Mouse (Mus musculus): ENCODE data around the gene Gimap1.

Gimap1 gene

DNA sequence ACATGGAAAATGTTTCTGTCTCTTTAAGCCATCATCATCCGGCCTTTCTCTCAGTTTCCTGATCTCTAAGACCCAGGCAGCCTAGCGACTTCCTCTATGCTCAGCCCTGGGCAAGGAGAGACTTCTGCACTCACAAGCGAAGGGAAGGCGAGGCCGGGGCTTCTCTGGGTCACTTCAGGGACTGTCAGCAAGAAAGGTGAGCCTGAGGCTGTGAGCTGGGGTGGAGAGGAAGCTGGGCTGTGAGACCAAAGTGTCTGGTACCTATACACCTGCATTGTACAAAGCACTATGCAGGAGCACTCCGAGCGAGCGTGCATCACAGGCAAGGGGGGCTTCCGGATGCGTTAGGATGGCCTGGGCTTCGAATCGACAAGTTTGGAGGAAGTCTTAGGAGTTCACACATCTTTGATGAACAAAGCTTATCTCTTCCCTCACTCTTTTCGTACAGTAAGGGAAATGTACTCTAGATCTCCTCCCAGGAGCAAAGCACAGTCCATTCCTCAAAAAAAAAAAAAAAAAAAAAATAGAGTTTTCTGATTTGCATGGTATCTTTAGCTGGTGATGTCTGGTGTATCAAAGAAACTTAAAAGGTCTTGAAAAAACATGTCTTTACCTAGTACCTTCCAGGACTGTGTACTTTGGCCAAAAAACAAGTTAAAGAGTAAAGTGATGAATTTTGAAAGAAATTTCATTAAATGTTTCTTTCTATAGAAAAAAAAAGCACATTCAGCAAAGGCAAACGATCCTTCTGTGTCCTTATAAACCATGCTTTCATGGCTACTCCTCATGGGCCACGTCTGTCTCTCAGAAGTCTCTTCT is at the start of gene Gimap1:
Gene Gimap1, plus strand, starts transcription at position 94 of the 819 bp plus-strand sequence.
- peak; percentile 69 to 80 for DNase-seq

DNA sequence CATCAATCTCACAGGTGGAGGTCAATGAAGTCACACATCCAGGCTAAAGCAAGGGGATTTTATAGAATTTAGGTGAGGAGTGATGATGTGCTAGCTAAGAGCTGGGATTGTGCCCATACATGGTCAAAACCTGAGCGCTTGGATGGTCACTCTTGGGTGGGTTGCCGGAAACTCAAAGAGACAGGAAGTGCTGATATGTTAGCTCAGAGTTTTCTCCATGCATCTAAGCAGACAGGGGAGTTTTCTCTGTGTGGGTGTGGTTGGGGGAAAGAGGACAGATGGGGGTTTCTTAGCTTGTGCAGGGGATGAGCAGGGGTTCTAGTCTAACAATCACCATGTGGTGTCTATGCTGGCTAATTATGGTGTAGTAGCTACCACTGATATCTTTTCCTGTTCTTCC is 49.5 kb upstream of the Gimap1 start:
- DNase-seq = no peak

DNA sequence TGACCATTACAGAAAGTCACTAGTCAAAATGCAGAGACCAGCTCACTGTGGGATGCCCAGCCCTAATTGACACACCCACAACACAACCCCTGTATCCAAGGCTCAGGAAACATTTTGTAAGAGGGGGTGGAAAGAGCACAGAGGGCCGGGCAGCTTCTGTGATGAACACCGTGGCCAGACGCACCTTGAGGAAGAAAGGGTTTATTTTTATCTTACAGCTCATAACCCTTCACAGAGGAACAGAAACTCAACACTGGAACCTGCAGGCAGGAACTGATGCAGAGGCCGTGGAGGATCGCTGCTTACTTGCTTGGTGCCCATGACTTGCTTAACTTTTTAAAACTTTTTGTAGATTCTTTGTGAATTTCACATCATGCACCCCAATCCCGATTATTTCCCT is 45.9 kb upstream of the Gimap1 start:
- no peak for DNase-seq

DNA sequence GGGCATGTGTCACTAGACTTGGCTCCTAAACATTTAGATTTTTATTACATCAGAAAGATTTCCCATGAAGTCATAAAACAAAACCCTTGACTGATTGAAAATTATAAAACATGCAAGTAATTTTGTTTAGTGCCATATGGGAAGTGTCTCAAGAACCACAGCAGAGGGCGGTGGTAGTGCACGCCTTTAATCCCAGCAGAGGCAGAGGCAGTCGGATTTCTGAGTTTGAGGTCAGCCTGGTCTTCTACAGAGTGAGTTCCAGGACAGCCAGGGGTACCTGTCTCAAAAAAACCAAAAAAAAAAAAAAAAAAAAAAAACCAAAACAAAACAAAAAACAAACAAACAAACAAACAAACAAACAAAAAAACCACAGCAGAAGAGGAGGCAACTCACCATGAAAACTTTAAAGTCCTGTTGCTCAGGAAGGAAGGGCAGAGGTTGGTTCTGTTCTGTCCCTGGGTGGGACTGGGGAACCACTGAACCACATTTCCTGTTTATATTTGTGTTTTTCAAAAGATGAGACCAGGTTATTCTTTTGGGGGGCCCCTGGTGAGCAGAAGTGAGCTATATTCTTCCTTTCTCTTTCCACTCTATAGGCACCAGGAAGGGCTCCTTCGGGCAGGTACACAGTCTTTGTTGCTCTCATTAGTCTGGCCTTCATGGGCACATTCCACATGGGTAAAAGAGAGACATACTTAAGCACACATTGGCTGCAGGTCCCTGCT is 41.9 kb upstream of the Gimap1 start:
- DNase-seq = no peak

DNA sequence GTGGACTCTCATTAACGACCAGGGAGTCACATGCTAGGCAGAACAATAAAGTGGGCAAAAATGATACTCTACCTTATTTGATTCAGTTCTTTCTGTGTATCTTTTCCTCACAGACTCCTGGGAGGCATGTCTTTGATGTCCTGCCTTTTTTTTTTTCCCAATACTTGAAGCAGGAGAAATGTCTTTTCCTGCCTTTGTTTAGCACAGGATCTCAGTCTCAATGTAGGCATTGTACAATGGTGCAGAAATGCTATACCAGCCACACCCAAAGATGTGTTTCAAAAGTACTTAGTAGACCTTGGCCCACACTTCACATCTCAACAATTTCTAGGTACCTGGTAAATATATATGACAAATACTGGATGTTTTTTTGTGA is 41.3 kb upstream of the Gimap1 start:
- no peak for DNase-seq

DNA sequence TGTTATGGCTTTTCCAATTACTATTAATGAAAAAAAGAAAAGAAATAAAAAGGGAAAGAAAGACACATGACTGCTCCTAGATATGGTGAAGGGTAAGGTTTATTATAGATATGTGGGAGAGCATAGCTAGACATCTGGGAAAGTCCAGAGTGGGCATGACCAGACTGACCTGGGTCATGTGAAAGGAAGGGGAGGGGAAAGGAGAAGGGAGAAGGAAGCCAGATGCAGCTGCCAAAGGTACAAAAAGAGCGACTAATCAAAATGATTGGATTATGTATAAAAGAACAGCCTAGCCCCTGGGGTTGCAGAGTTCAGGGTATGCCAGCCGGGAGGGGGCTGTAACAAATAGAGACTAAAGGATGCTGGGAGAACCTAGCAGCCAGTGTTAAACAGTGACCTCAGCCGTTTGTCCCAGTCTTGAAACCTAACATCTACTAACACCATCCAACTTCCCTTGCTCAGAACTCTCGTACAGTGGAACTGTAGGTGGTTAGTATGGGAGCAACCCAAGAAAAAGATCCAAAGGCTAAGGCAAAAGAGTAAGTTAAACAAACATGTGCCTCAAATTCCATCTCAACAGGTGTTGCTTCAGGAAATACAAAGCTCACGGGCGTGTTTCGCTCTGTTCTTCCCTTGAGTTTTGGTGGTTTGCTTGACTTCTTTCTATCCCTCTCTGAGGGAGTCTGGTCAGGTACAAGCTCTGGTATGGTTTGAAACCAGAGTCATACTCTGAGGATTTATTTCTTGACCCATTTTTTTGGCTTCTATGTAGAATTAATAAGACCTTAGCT is 40.6 kb upstream of the Gimap1 start:
- no peak for DNase-seq

DNA sequence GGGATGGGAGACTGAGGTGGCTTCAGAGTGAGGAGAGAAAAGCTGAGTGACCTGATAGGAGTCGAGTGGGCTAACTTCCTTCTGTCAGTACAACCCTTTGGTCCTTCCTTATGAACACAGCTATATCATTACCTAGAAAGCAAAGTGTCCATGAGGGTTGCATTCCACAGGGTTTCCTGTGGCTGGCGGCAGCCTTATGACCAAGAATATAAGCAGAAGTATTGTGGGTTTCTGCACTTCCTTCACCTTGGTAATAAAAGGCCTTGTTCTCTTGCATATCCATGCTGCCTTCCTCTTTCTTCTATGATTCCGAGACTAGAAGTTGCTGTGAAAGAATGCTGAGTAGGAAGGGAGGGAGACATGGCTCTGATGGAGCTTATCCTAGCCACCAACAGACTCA is 40.0 kb upstream of the Gimap1 start:
- no peak for DNase-seq

DNA sequence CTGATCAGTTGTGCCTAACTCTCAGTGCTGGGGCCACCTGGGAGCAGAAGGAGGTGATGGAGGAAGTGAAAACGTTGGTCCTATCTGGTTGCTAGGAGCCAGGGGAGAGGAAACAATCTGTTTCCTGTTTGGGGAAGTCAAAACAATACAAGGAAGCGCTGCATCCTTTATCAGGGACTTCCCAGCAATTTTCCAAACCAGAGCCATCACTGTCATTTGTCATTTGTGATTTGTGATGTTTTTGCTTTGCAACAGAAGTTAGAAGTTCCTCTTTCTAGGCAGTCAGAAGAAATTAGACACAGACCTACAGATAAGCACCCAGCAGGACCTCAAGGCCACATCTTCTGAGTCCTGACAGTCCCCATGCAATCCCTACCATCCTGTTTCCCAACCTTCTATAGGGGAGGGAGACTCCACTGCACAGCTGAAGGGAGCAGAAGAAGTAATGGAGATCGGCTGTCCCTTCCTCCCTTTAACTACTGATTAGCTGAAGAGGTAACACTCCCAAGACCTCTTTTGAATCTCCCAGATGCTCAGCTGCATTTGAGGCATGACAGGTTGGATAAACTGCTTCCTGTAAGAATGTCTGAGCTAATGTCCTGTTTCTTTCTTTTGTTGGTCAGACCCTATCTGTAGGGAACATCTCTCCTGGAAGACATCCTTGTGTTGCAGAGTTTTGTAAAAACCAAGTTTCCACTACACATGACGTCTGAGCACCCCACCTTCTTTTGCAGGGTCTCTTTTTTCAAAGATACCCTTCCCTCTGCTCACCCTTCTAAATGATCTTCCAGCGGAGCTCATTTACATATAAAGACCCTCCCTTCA is 38.4 kb upstream of the Gimap1 start:
- no peak for DNase-seq

DNA sequence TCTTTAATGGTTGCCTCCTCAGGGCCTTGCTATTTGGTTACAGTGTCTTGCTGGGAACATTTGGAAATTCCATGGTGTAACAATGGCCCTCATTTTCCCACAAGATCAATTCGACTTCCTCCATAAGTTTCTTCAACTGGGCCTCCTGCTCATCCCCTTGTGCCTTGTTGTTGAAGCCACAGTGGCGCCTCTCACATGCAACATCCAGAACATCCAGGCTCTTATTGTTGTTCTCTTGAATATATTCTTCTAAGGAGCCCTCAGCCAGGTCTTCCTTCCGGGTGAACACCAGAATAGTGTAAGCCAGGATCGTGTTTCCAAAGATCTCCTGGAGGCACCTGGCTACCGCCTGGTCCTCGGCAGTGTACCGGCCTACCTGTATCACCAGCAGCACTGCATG is 36.7 kb upstream of the Gimap1 start:
- no peak for DNase-seq

DNA sequence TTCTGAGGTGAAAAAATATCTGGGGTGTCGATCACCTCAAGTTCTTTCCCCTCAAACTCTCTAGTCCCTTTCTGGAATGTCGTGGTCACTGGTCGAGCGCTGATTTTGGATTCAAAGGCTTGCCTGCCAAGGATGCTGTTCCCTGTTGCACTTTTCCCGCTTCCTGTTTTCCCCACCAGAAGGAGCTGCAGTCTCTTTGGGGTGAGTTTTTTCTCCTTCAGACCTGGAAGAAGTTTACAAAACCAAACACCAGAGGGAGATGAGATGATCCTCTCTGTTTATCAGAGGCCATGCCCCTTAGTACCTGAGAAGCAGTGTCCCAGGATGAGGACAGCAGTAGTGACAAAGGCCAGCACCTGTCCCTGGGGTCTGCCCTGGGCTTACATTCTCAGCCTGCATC is 36.3 kb upstream of the Gimap1 start:
- DNase-seq = no peak

DNA sequence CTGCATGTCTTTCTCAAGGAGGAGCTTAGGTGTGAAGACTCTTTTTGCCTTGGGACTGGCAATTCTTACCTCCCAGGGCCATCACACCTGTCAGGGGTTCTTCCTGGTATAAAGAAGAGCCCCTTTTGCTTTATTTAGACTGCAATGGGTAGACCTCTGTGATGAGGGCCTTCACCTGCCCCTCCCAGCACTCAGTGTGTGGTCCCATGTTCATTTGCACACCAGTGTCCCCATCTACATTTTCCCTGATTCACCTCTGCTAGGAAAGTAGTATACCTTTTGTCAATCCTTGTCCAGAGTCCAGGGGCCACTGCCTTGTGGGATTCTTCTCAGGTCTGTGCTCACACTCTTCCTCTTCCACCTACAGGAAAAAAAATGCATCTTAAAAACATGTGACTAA is 34.7 kb upstream of the Gimap1 start:
- DNase-seq = no peak

DNA sequence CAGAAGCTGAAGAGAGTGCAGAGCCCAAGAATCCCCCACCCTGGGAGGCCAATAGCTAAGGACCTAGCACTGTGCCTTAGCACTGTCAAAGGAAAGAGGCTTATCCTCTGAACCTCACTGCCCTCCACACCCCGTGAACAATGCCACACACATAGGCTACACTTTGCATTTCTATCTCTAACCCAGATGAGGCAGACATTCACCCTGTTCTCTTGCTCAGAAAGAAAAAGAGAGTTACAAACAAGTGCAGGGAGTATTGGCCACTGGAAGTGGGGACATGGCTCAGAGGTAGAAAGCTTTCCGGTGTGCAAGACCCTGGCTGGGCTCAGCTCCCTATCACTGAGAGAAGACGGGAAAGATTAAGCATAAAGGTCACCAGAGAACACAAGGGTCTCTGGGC is 32.7 kb upstream of the Gimap1 start:
- no peak for DNase-seq

DNA sequence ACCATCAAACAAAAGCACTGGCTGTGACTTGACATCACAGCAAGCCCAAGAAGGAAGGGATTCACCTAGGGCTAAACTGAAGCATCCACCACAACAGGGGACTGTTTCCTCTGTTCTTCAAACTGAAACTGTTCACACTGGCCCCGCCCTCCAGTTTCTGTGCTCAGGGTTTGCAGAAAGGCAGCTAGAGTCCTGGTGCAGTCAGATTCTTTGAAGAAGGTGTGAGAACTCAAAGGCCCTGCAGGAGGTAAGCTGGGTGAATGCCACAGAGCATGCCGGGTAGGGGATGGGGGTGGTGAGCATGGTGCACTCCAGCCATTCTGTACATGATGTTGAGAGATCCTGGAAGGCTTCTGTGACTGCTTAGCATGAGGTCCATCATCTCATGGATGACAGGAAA is 20.4 kb upstream of the Gimap1 start, which contains the start of the genes Gm28053 and Gimap7:
Gene Gm28053, plus strand, starts transcription at position 153 of the 400 bp plus-strand sequence.
Gene Gimap7, plus strand, starts transcription at position 167 of the 400 bp plus-strand sequence.
- peak; percentile 68 to 85 for DNase-seq

DNA sequence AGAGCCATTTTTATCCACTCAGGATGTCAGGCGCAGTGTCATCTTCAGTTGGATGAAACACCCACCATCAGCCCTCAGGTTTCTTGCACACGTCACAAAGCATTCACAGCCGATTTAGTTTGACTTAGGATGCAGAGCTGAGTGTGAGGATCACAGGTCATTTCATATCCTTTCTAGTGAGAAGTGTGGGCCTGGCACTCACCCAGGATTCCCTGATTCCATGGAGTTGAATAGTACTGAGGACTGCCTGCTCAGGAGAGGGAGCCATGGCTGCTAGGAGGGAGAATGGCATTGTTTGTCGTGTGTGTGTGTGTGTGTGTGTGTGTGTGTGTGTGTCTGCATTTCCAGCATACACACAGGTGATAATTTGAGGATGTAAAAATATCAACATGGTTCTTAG is 18.5 kb upstream of the Gimap1 start:
- DNase-seq = no peak

DNA sequence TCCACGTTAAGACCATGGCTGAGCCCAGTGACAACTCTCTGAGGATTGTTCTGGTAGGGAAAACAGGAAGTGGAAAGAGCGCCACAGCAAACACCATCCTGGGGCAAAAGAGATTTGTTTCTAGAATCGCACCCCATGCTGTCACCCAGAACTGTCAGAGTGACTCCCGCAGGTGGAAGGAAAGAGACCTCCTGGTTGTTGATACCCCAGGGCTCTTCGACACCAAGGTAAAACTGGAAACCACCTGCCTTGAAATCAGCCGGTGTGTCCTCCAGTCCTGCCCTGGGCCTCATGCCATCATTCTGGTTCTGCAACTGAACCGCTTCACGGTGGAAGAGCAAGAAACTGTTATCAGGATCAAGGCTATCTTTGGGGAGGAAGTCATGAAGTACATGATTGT is 15.4 kb upstream of the Gimap1 start:
- DNase-seq = no peak

DNA sequence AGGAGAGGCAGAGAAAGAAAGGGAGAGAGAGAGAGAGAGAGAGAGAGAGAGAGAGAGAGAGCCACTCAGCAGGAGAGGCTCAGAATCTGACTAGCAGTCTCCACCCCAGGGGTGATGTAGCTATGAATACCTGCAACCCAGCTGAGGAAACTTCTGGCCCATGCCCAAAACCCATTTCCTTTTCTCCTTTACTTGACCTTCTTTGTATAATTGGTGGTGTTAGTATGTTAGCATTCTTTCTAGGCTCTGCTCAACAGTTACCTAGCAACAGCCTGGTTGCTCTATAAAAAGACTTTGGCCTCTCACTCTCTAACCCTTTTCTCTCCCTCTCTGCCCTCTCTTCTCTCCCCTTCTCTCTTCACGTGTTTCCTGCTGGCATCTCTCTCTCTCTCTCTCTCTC is 13.4 kb upstream of the Gimap1 start:
- DNase-seq = peak in 1 of 2 experiments; percentile 66

DNA sequence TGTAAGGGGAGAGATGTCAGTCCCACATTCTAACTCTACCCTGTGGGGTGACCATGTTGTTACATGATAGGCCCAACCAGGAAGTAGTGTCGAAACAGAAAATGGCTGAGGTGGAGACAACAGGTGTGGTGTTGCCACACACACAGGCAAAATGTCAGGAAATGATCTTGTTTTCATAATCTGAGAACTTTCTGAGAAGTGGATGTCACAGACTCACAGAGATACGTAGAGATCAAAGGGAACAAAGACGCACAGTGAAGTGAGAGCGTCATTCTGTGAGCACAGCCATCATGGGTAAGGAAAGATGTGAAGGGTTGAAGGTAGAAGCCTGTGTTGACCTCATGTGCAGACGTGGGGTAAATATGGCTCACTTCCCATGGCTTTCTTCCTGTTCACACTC is 11.1 kb upstream of the Gimap1 start:
- peak in 1 of 2 experiments; percentile 38 for DNase-seq

DNA sequence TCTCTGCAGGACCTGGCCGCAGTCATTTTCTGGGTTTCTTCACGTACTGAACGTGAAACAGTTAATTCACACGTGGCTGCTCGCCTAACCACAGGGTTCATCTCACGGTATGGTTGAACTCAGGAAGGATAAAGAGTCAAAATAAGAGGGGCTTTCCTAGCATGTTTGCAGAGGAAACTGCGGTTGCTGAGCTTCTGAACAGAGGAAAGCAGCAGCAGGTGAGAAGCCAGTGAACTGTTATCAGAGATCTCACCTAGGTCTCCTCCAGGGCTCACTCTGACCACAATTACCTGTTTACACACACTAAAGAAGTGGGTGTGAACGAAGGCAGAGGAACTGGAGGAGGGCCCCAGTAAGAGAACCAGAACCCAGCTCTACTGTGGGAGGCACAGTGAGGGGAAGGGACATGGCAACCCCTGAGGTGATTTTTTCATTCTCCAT is 6.0 kb upstream of the Gimap1 start:
- DNase-seq = peak; percentile 69 to 93

DNA sequence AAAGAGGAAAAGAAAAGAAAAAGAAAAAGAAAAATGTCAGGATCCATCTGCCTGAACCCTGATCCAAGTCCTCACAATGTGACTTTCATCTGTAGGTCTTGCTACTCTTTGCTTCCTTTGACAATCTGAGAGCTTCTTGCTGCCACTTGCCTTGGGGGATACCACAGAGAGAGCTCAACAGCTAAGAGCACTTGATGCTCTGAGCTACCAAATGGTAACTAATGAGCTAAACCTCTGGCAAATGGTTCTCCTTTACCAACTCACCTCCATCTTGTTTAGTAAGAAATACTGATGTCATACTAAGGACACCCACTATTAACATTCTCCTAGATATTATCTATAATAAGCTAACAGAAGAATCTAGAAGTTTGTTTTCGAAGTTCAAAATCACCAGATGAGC is 5.2 kb upstream of the Gimap1 start:
- no peak for DNase-seq

DNA sequence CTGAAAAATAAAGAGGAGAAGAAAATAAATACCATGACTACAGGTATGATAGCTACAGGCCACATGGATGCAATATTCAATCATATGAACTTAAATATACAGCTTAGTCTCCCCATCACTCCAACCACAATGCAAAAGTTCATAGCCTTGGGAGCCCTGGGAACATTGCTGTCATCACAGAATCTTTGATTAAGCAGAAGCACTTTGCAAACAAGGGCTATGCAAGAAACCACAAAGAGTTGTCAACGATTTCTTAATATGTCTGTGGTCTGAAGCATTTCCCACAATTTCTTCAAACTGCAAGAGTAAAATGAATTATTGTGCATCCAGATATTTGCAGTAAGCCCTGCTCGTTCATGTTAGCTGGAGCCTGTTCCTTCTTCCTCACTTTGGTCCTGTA is 1.8 kb upstream of the Gimap1 start:
- DNase-seq = no peak

DNA sequence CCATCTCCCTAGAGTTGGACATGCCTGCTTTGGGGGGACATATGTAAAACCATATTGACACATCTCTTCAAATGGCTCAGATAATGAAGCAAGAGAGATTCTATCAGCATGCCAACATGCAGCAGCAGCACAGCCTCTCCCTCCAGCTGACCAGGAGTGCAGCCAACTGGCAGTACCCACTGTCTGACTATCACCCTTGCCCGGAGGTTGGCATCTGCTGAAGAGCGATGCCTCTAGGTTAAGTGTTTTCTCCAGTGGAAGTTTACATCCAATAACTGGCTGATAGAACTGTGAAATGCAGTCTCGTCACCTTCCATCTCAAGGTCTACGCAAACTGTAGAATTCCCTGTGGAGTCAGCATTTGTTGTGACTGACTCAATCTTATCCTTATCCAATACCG is 1.2 kb upstream of the Gimap1 start:
- DNase-seq = peak in 1 of 2 experiments; percentile 9

DNA sequence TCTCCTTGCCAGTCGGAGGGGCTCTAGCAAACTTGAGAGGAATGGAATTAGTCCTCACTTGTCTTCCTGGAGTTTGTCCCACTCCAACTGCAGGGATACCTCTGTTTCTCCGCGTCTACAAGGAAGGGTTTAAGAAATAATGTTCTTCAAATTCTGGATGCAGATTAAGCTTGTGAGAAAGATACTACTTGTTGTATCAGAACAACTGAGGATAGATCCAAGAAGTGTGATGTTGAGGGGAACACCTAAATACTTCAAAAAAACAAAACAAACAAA is 864 bp downstream of the Gimap1 start:
- no peak for DNase-seq

Data from thymus, adult 18-20 months (tissue).